Mouse (Mus musculus) CH12.LX (cell line): ENCODE data around the gene Nkain1. TPM values are rescaled to one million over a fixed set of nuclear protein-coding genes. Genes with fewer than 3 reads are reported as not detected.

ENCODE experiments used
- DNase-seq: peaks from one replicate; pipeline ENCODE4 v3.0.0-alpha.2; 2013; ENCODE audit errors: extremely low read depth
- H3K27ac ChIP-seq: 2 replicates; pipeline ENCODE4 v1.5.1; 2012; ENCODE audit warnings: low read depth, mild to moderate bottlenecking, control low read depth, moderate library complexity; ENCODE audit not compliant: insufficient read depth
- H3K27me3 ChIP-seq: replicated peaks from 2 replicates; pipeline ENCODE3; 2012; ENCODE audit warnings: inconsistent platforms
- H3K36me3 ChIP-seq, 2 experiments: replicated peaks in 1 of 2; 2 replicates each; pipeline versions ENCODE3 to v1.6.1; 2012; ENCODE audit warnings: inconsistent platforms in 1 of 2, low read length in 1 of 2, mild to moderate bottlenecking in 1 of 2, mixed read lengths in 1 of 2, moderate library complexity in 1 of 2; ENCODE audit not compliant: control insufficient read depth in 1 of 2, insufficient read depth in 1 of 2
- H3K4me1 ChIP-seq, 2 experiments: 2 replicates each; pipeline ENCODE4 v1.6.1; 2012; ENCODE audit warnings: inconsistent platforms in 1 of 2, moderate library complexity in 1 of 2; ENCODE audit not compliant: insufficient read depth in 2 of 2, control insufficient read depth in 1 of 2
- H3K4me2 ChIP-seq: 2 replicates; pipeline ENCODE4 v1.6.1; 2012; ENCODE audit warnings: low read depth, mild to moderate bottlenecking, control low read depth; ENCODE audit not compliant: poor library complexity, insufficient read depth, severe bottlenecking
- H3K4me3 ChIP-seq, 3 experiments: fragments of 150-350 bp in 1 of 3; sonication (generic) in 1 of 3; replicated peaks in 1 of 3; 2 replicates each; pipeline versions ENCODE3 to v1.5.1; 2011 to 2012; ENCODE audit warnings: low read depth in 2 of 3, low read length in 2 of 3, mild to moderate bottlenecking in 2 of 3, moderate library complexity in 2 of 3, control low read depth in 1 of 3, improper control_type of control experiment in 1 of 3, inconsistent platforms in 1 of 3, mixed read lengths in 1 of 3; ENCODE audit not compliant: poor library complexity in 1 of 3
- H3K79me2 ChIP-seq: replicated peaks from 2 replicates; pipeline ENCODE4 v1.6.1; 2012; ENCODE audit warnings: mild to moderate bottlenecking, moderate library complexity; ENCODE audit not compliant: control insufficient read depth, poor library complexity, insufficient read depth, severe bottlenecking; ENCODE audit errors: extremely low read depth
- H3K9ac ChIP-seq: 2 replicates; pipeline ENCODE4 v1.6.1; 2012; ENCODE audit warnings: low read depth, mild to moderate bottlenecking, control low read depth, moderate library complexity; ENCODE audit not compliant: insufficient read depth
- H3K9me3 ChIP-seq: replicated peaks from 2 replicates; pipeline ENCODE3; 2012; ENCODE audit warnings: low read length, inconsistent platforms, mixed read lengths
- CHD2 ChIP-seq: IDR thresholded peaks from 2 replicates; pipeline ENCODE4 v1.6.1; 2011; ENCODE audit warnings: low read length, improper control_type of control experiment
- E2F4 ChIP-seq: IDR thresholded peaks from 2 replicates; pipeline ENCODE4 v1.6.1; 2011; ENCODE audit warnings: low read depth, low read length, improper control_type of control experiment; ENCODE audit not compliant: insufficient replicate concordance
- EP300 ChIP-seq: IDR thresholded peaks from 2 replicates; pipeline ENCODE4 v1.6.1; 2011; ENCODE audit warnings: low read length, improper control_type of control experiment
- HCFC1 ChIP-seq: IDR thresholded peaks from 2 replicates; pipeline ENCODE4 v1.6.1; 2012; ENCODE audit warnings: low read depth, mild to moderate bottlenecking, inconsistent platforms, low read length, improper control_type of control experiment
- MAFK ChIP-seq: IDR thresholded peaks from 2 replicates; pipeline ENCODE4 v1.6.1; 2011; ENCODE audit warnings: low read length, improper control_type of control experiment; ENCODE audit not compliant: insufficient replicate concordance
- MAX ChIP-seq: IDR thresholded peaks from 2 replicates; pipeline ENCODE4 v1.6.1; 2011; ENCODE audit warnings: low read length, improper control_type of control experiment
- NRF1 ChIP-seq: IDR thresholded peaks from 2 replicates; pipeline ENCODE4 v1.6.1; 2014; ENCODE audit warnings: low read depth, mild to moderate bottlenecking, inconsistent platforms, low read length, improper control_type of control experiment, moderate library complexity
- POLR2A ChIP-seq: IDR thresholded peaks from 2 replicates; pipeline ENCODE4 v1.6.1; 2011; ENCODE audit warnings: low read depth, mild to moderate bottlenecking, improper control_type of control experiment, low read length
- SIN3A ChIP-seq: IDR thresholded peaks from 2 replicates; pipeline ENCODE4 v1.6.1; 2012; ENCODE audit warnings: low read length, improper control_type of control experiment, inconsistent platforms
- TBP ChIP-seq: conservative IDR thresholded peaks from 2 replicates; pipeline ENCODE4 v1.6.1; 2011; ENCODE audit warnings: low read depth, low read length, improper control_type of control experiment
- TCF12 ChIP-seq: IDR thresholded peaks from 2 replicates; pipeline ENCODE4 v1.6.1; 2014; ENCODE audit warnings: low read depth, mild to moderate bottlenecking, inconsistent platforms, low read length, improper control_type of control experiment
- USF1 ChIP-seq: IDR thresholded peaks from 2 replicates; pipeline ENCODE4 v1.6.1; 2014; ENCODE audit warnings: low read depth, mild to moderate bottlenecking, inconsistent platforms, low read length, improper control_type of control experiment
- ZKSCAN1 ChIP-seq: IDR thresholded peaks from 2 replicates; pipeline ENCODE4 v1.6.1; 2012; ENCODE audit warnings: low read depth, inconsistent platforms, low read length, improper control_type of control experiment, borderline replicate concordance
- ZMIZ1 ChIP-seq: IDR thresholded peaks from 2 replicates; pipeline ENCODE4 v1.6.1; 2012; ENCODE audit warnings: low read depth, mild to moderate bottlenecking, inconsistent platforms, low read length, improper control_type of control experiment
- ZNF384 ChIP-seq: IDR thresholded peaks from 2 replicates; pipeline ENCODE4 v1.6.1; 2012; ENCODE audit warnings: low read depth, low read length, improper control_type of control experiment, inconsistent platforms
- dilution Hi-C: fragments of 300-500 bp; cut with MboI; formaldehyde crosslinking; loops from 2 replicates; pipeline ENCODE4 v1.14.3; 2020; ENCODE audit warnings: low sequenced_read_pairs; ENCODE audit not compliant: extremely low pct_unique_long_range_greater_than_20kb, extremely low pct_ligation_motif_present
- in situ Hi-C: fragments of 300-500 bp; cut with MboI; formaldehyde crosslinking; loops from 3 replicates; pipeline ENCODE4 v1.14.3; 2019; ENCODE audit warnings: low sequenced_read_pairs, low pct_ligation_motif_present, low pct_unique_long_range_greater_than_20kb, mixed read lengths
- polyA plus RNA-seq: library from polyadenylated mRNA; unstranded; fragments of >175 nt; gene quantifications from 2 replicates; pipeline ENCODE4 v1.2.1, GENCODE M21; 2012; ENCODE audit warnings: low read depth; ENCODE audit not compliant: insufficient read length
- total RNA-seq, 2 experiments: library from RNA; depleted of rRNA; stranded (reverse); fragments of 300-350 nt in 1 of 2; fragments of >200 nt in 1 of 2; gene quantifications; 2 replicates each; pipeline ENCODE4 v1.2.3; 2012 to 2014

Gene Nkain1
- total and polyA plus RNA-seq, 3 experiments = 5.5 to 23.1 (median 19.6) TPM

- DNase-seq = no peak
- Histone ChIP-seq H3K4me3 (no peak overlapping the region), H3K27me3 (peaks cover 2% of the 10 kb centered on the region), H3K79me2 (no peaks in the 10 kb centered on the region), H3K36me3 (no peaks in the 10 kb centered on the region), H3K4me1 (peaks cover 0 to 7% of the 10 kb centered on the region in 2 experiments; a peak in 2 of 4 replicates), H3K9ac (no peak overlapping the region), H3K4me2 (no peak overlapping the region)
- dilution Hi-C loops = no loop called here
- no peak for TF ChIP-seq E2F4
- TF ChIP-seq TCF12 = no peak
- no peak for TF ChIP-seq EP300
- TF ChIP-seq SIN3A = no peak
- no peak for TF ChIP-seq MAX
- TF ChIP-seq, all 38 proteins: peak for 0
- in situ Hi-C loops = no loop called here
- no peak overlapping the region for H3K27ac ChIP-seq
- H3K9me3 ChIP-seq = no peaks in the 10 kb centered on the region
These were observed 52.5 kb downstream of the Nkain1 start for GRCm38 (mm10) chr4:130521466-130521865.

- H3K9ac ChIP-seq = peak overlapping the region; percentile 4; the same call in 1 of the 2 replicates
- peaks cover 0 to 7% of the 10 kb centered on the region in 2 experiments; a peak in 2 of 4 replicates for H3K4me1 ChIP-seq
- in situ Hi-C loops (no loop called here), dilution Hi-C loops (no loop called here)
- H3K9me3 ChIP-seq = no peaks in the 10 kb centered on the region
- H3K4me2 ChIP-seq = peak overlapping the region; percentile 72
- no peak for DNase-seq
- no peak for TF ChIP-seq TCF12
- TF ChIP-seq NRF1 = no peak
- no peak for TF ChIP-seq ZMIZ1
- no peak for TF ChIP-seq MAFK
- TF ChIP-seq SIN3A = no peak
- peak; percentile 56 for TF ChIP-seq POLR2A
- TF ChIP-seq CHD2 = peak; percentile 75; the same call in 1 of the 2 replicates
- no peak for TF ChIP-seq TBP
- TF ChIP-seq ZNF384 = no peak
- TF ChIP-seq HCFC1 = no peak
- TF ChIP-seq E2F4 = no peak
- TF ChIP-seq ZKSCAN1 = no peak
- no peak for TF ChIP-seq USF1
- H3K27me3 ChIP-seq = no peaks in the 10 kb centered on the region
- no peaks in the 10 kb centered on the region for H3K36me3 ChIP-seq
- no peaks in the 10 kb centered on the region for H3K79me2 ChIP-seq
- H3K4me3 ChIP-seq = peak overlapping the region; percentile 36 to 58 (median 40)
- H3K27ac ChIP-seq = no peak overlapping the region
These were observed 53.5 kb downstream of the Nkain1 start for GRCm38 (mm10) chr4:130520482-130520851.
